Mouse (Mus musculus) right cerebral cortex, postnatal 10 days (tissue): ENCODE data around the gene Brox.
A peak's percentile ranks its signal among the peaks of the same experiment; 100 is the strongest.
"Not testable (repeated sequence)": the region's sequence is repeated elsewhere in the genome, so short reads cannot be mapped to it uniquely, and the experiment has no call there.

Experiments
- DNase-seq, 2 experiments: peaks; one replicate each; pipeline ENCODE4 v3.0.0; 2021; ENCODE audit warnings: low spot score in 2 of 2

The Brox gene

GRCm38 (mm10) chr1:183296877-183297383 is at the start of gene Brox:
Gene Brox (minus strand): TSS chr1:183297269.
- DNase-seq: peak; percentile 95 to 96

- DNase-seq: no peak
Measured at GRCm38 (mm10) chr1:183345817-183346195, 48.7 kb upstream of the Brox start.

- DNase-seq: peak; percentile 93 to 94
Measured at GRCm38 (mm10) chr1:183344886-183345816, 48.1 kb upstream of the Brox start.

- not testable (repeated sequence) for DNase-seq
Measured at GRCm38 (mm10) chr1:183342902-183343301, 45.8 kb upstream of the Brox start.

- no peak for DNase-seq
Measured at GRCm38 (mm10) chr1:183327171-183327570, 30.1 kb upstream of the Brox start.

- no peak for DNase-seq
Measured at GRCm38 (mm10) chr1:183324433-183324832, 27.4 kb upstream of the Brox start.

- DNase-seq: no peak
Measured at GRCm38 (mm10) chr1:183323923-183324322, 26.9 kb upstream of the Brox start.

GRCm38 (mm10) chr1:183322496-183322895 is 25.4 kb upstream of the Brox start:
- DNase-seq: not testable (repeated sequence)

GRCm38 (mm10) chr1:183320708-183321107 is 23.6 kb upstream of the Brox start:
- no peak for DNase-seq

GRCm38 (mm10) chr1:183315783-183316182 is 18.7 kb upstream of the Brox start:
- no peak for DNase-seq

- no peak for DNase-seq
Measured at GRCm38 (mm10) chr1:183312076-183312475, 15.0 kb upstream of the Brox start.

GRCm38 (mm10) chr1:183309601-183310000 is 12.5 kb upstream of the Brox start:
- not testable (repeated sequence) for DNase-seq

- DNase-seq: no peak
Measured at GRCm38 (mm10) chr1:183308476-183308875, 11.4 kb upstream of the Brox start.

GRCm38 (mm10) chr1:183307555-183307954 is 10.5 kb upstream of the Brox start:
- no peak for DNase-seq

- DNase-seq: peak; percentile 94 to 96
Measured at GRCm38 (mm10) chr1:183299161-183299560, 2.1 kb upstream of the Brox start.

- DNase-seq: peak; percentile 61 to 72
Measured at GRCm38 (mm10) chr1:183297886-183298489, 919 bp upstream of the Brox start.

GRCm38 (mm10) chr1:183297473-183297885 is 410 bp upstream of the Brox start:
- peak; percentile 58 to 60 for DNase-seq

- peak; percentile 64 to 74 for DNase-seq
Measured at GRCm38 (mm10) chr1:183296465-183296864, 604 bp downstream of the Brox start, which contains the start of gene Aida. Gene Aida (plus strand): TSS chr1:183296590.

- no peak for DNase-seq
Measured at GRCm38 (mm10) chr1:183289576-183289975, 7.5 kb downstream of the Brox start.

- no peak for DNase-seq
Measured at GRCm38 (mm10) chr1:183288351-183288750, 8.7 kb downstream of the Brox start.

GRCm38 (mm10) chr1:183275763-183276162 is 21.3 kb downstream of the Brox start:
- DNase-seq: no peak

GRCm38 (mm10) chr1:183274385-183274784 is 22.7 kb downstream of the Brox start:
- no peak for DNase-seq
